Comparison of ENCODE assay signal across 36 mouse cellular contexts in genomic region chr3:57523093-57523492, GRCm38 (mm10). TPM values are rescaled to one million over a fixed set of nuclear protein-coding genes. Genes with fewer than 3 reads are reported as not detected.
"Had no signal": no experiment of that assay in that cellular context is flagged by ENCODE, and none has a peak within 500 bp of the region (broad histone marks: within the 10 kb centered on the region; RNA-seq: fewer than 3 reads in every experiment).

No protein-coding gene starts in this region.

- H3K4me1 ChIP-seq: limb, embryonic 10.5 days; limb, embryonic 12.5 days; limb, embryonic 13.5 days; limb, embryonic 15.5 days; liver, embryonic 12.5 days; liver, embryonic 13.5 days; liver, embryonic 15.5 days; lung, embryonic 15.5 days; megakaryocyte, embryonic 14.5 days; midbrain, embryonic 10.5 days; midbrain, embryonic 12.5 days; midbrain, embryonic 13.5 days; midbrain, embryonic 15.5 days; neural tube, embryonic 12.5 days; neural tube, embryonic 13.5 days had no signal

- H3K27me3 ChIP-seq: limb, embryonic 12.5 days; limb, embryonic 13.5 days; limb, embryonic 15.5 days; liver, embryonic 12.5 days; liver, embryonic 13.5 days; liver, embryonic 15.5 days; lung, embryonic 15.5 days; megakaryocyte, embryonic 14.5 days; midbrain, embryonic 12.5 days; midbrain, embryonic 13.5 days; midbrain, embryonic 15.5 days; neural tube, embryonic 12.5 days; neural tube, embryonic 13.5 days had no signal

- H3K36me3 ChIP-seq: limb, embryonic 10.5 days; liver, embryonic 12.5 days; liver, embryonic 13.5 days; liver, embryonic 15.5 days; midbrain, embryonic 12.5 days; midbrain, embryonic 13.5 days; midbrain, embryonic 15.5 days; neural tube, embryonic 12.5 days; neural tube, embryonic 13.5 days had no signal

- H3K9me3 ChIP-seq: limb, embryonic 10.5 days; limb, embryonic 13.5 days; limb, embryonic 15.5 days; liver, embryonic 12.5 days; liver, embryonic 13.5 days; liver, embryonic 15.5 days; midbrain, embryonic 15.5 days; neural tube, embryonic 13.5 days had no signal

- H3K4me3 ChIP-seq: limb, embryonic 10.5 days; limb, embryonic 12.5 days; limb, embryonic 13.5 days; limb, embryonic 15.5 days; liver, embryonic 12.5 days; liver, embryonic 13.5 days; liver, embryonic 15.5 days; lung, embryonic 15.5 days; megakaryocyte, embryonic 14.5 days; midbrain, embryonic 10.5 days; midbrain, embryonic 12.5 days; midbrain, embryonic 13.5 days; midbrain, embryonic 15.5 days; myocyte; neural tube, embryonic 12.5 days; neural tube, embryonic 13.5 days had no signal

- H3K27ac ChIP-seq: limb, embryonic 10.5 days; limb, embryonic 12.5 days; limb, embryonic 13.5 days; limb, embryonic 15.5 days; liver, embryonic 12.5 days; liver, embryonic 13.5 days; liver, embryonic 14.5 days; liver, embryonic 15.5 days; lung, embryonic 15.5 days; macrophage; midbrain, embryonic 10.5 days; midbrain, embryonic 12.5 days; midbrain, embryonic 13.5 days; midbrain, embryonic 15.5 days; neural tube, embryonic 12.5 days; neural tube, embryonic 13.5 days had no signal

- H3K4me2 ChIP-seq: limb, embryonic 12.5 days; limb, embryonic 13.5 days; limb, embryonic 15.5 days; liver, embryonic 11.5 days; liver, embryonic 12.5 days; liver, embryonic 13.5 days; liver, embryonic 15.5 days; lung, embryonic 14.5 days; lung, embryonic 15.5 days; midbrain, embryonic 11.5 days; midbrain, embryonic 12.5 days; midbrain, embryonic 13.5 days; midbrain, embryonic 15.5 days; neural tube, embryonic 12.5 days; neural tube, embryonic 13.5 days had no signal

- DNase-seq: left cerebral cortex, postnatal 4 days; liver; liver, embryonic 13.5 days; liver, postnatal 0 days; lung, adult 18-20 months; lung, adult 2 months; lung, embryonic 14.5 days; lung, postnatal 10 days; lung, postnatal 14 days; lung, postnatal 36 days; lung, postnatal 4 days; midbrain, embryonic 14.5 days had no signal

- H3K9ac ChIP-seq: limb, embryonic 12.5 days; limb, embryonic 13.5 days; limb, embryonic 15.5 days; liver, embryonic 12.5 days; liver, embryonic 13.5 days; liver, embryonic 14.5 days; liver, embryonic 15.5 days; liver, postnatal 0 days; lung, embryonic 14.5 days; lung, embryonic 15.5 days; midbrain, embryonic 12.5 days; midbrain, embryonic 13.5 days; midbrain, embryonic 15.5 days; neural tube, embryonic 12.5 days; neural tube, embryonic 13.5 days had no signal

- ATAC-seq: liver, embryonic 12.5 days; liver, postnatal 0 days; lung, postnatal 0 days; midbrain, embryonic 13.5 days; midbrain, embryonic 15.5 days; midbrain, embryonic 16.5 days had no signal

RNA-seq across cellular contexts. Expression of gene Wwtr1, which starts 52.6 kb away (rescaled TPM):
- total RNA-seq: megakaryocyte progenitor cell, adult 5-6 weeks; megakaryocyte-erythroid progenitor cell, adult 5-6 weeks; monocyte, adult 5-6 weeks had no signal
- polyA plus RNA-seq: macrophage had no signal
